Mouse (Mus musculus) brain, embryonic 14.5 days (tissue): ENCODE measurements at regions not wholly inside any gene's neighbourhood (a gene's known extent, or its start where the extent isn't known, plus 50 kb on each side); places are given as distances from the start of the nearest gene placed in this dataset.

Experiments used
- CTCF ChIP-seq: fragments of 200-500 bp; IDR thresholded peaks from 2 replicates; pipeline ENCODE4 v1.5.1; 2012; ENCODE audit warnings: inconsistent platforms, mild to moderate bottlenecking, moderate library complexity, borderline replicate concordance; ENCODE audit not compliant: insufficient read depth, insufficient read length; ENCODE audit errors: extremely low read depth
- POLR2A ChIP-seq: fragments of 200-500 bp; IDR thresholded peaks from 2 replicates; pipeline ENCODE4 v1.6.1; 2012; ENCODE audit warnings: mild to moderate bottlenecking, inconsistent platforms, borderline replicate concordance; ENCODE audit not compliant: poor library complexity, insufficient read depth, insufficient read length, severe bottlenecking; ENCODE audit errors: extremely low read depth

GRCm38 (mm10) chr8:109014746-109015145, 479.1 kb upstream of the Pmfbp1 start:
- peak; percentile 72 for TF ChIP-seq CTCF
- no peak for TF ChIP-seq POLR2A
